Mouse (Mus musculus): ENCODE measurements at regions not wholly inside any gene's neighbourhood (a gene's known extent, or its start where the extent isn't known, plus 50 kb on each side); places are given as distances from the start of the nearest gene placed in this dataset.
A peak's percentile ranks its signal among the peaks of the same experiment; 100 is the strongest.

DNA sequence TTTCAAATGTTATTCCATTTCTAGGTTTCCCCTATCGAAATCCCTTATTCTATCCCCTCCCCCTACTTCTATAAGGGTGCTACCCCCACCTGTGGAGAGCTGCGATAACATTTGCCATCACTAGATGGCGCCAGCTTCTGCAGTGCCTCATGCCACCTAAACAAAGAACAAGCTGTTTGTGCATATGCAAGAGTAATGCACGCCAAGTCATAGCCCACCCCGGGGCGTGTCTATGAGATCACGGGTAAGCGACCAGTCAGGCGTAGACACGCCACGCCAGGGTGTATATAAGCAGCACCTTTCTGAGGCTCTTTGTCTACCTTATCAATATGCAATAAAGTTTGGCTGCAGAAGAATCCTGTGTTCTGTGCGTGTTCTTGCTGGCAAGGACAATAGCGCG lies 79.6 kb downstream of the Prl2c2 start:
- TF ChIP-seq EP300 (IDR thresholded peaks at IDR 0.05; ENCODE audit: insufficient read depth, low read depth, low read length) (no peak), POLR2A (IDR thresholded peaks at IDR 0.05; ENCODE audit: insufficient read depth, low read depth, low read length) (no peak), CTCF (IDR thresholded peaks at IDR 0.05) (0 out of 2 replicates have a peak, but pooled peaks have one; percentile 15)
